Mouse (Mus musculus) Patski (cell line): ENCODE results near the gene Tjp2. TPM values are rescaled to one million over a fixed set of nuclear protein-coding genes. Genes with fewer than 3 reads are reported as not detected.

Source experiments
- ATAC-seq: fragments of 100-300 bp; one replicate; pipeline ENCODE4 v1.8.0; 2021
- CTCF ChIA-PET: fragments of 350-600 bp; sonication (Branson Sonifier 250); formaldehyde crosslinking; loops from one replicate; lab custom pipeline; 2022; ENCODE audit warnings: inconsistent platforms; lab: Charles Lee
- POLR2A ChIA-PET: fragments of 350-600 bp; sonication (Branson Sonifier 250); formaldehyde crosslinking; loops from one replicate; lab custom pipeline; 2022; ENCODE audit warnings: antibody characterized with exemption, inconsistent platforms; lab: Charles Lee
- DNase-seq: peaks from one replicate; pipeline ENCODE4 v3.0.0-alpha.2; 2011; ENCODE audit warnings: low read depth, low spot score
- H3K27me3 ChIP-seq: fragments of 371-371 bp; one replicate; pipeline ENCODE4 v1.5.1; 2021
- CTCF ChIP-seq: fragments of 100-300 bp; IDR thresholded peaks from one replicate; pipeline ENCODE4 v1.5.1; 2021
- in situ Hi-C: fragments of 300-500 bp; cut with MboI; formaldehyde crosslinking; loops from 3 replicates; pipeline ENCODE4 v1.11.1; 2018; ENCODE audit warnings: low pct_unique_long_range_greater_than_20kb, mixed read lengths
- polyA plus RNA-seq: library from polyadenylated mRNA; unstranded; gene quantifications from one replicate; pipeline ENCODE4 v1.2.3, GENCODE M21; 2021

Tjp2 gene
- polyA plus RNA-seq, 1 experiment from 2014 or later, result 43.3 TPM

- CTCF ChIA-PET, result interaction anchor here (0.6 to 1.5 kb wide), 2 partner anchors 13 to 491 kb away, joined by 3 to 4 read pairs; no protein-coding TSS in a partner anchor
- no peaks in the 10 kb centered on the region for H3K27me3 ChIP-seq
- ATAC-seq, result peak; percentile 66
- no peak for DNase-seq
- TF ChIP-seq CTCF, result no peak
- in situ Hi-C loops, result loop anchor here (5.0 kb wide), 1 partner anchor 37 kb away; no protein-coding TSS in a partner anchor
- POLR2A ChIA-PET, result interaction anchor here (0.5 to 1.9 kb wide), 6 partner anchors 14 to 1132 kb away, joined by 3 to 5 read pairs (median 3); no protein-coding TSS in a partner anchor
Observed at GRCm38 (mm10) chr19:24225305-24225696, 471 bp upstream of the Tjp2 start.

GRCm38 (mm10) chr19:24223851-24224251 lies 979 bp downstream of the Tjp2 start:
- no peaks in the 10 kb centered on the region for H3K27me3 ChIP-seq
- POLR2A ChIA-PET, result interaction anchor here (0.6 to 0.9 kb wide), 3 partner anchors 9 to 32 kb away, joined by 3 to 4 read pairs (median 3); no protein-coding TSS in a partner anchor
- ATAC-seq (no peak), DNase-seq (no peak)
- in situ Hi-C loops, result loop anchor here (5.0 kb wide), 1 partner anchor 72 kb away; no protein-coding TSS in a partner anchor
- CTCF ChIA-PET, result interaction anchor here (1.2 to 4.0 kb wide), 5 partner anchors 9 to 362 kb away, joined by 3 to 13 read pairs (median 4); no protein-coding TSS in a partner anchor
- no peak for TF ChIP-seq CTCF

GRCm38 (mm10) chr19:24221455-24221854 lies 3.4 kb downstream of the Tjp2 start:
- DNase-seq (no peak), ATAC-seq (no peak)
- ChIA-PET CTCF (interaction anchor here (0.7 to 4.0 kb wide), 15 partner anchors 8 to 70 kb away, joined by 3 to 13 read pairs (median 3); no protein-coding TSS in a partner anchor), POLR2A (interaction anchor here (1.2 kb wide), 1 partner anchor 16 kb away, joined by 3 read pairs; no protein-coding TSS in a partner anchor)
- H3K27me3 ChIP-seq, result no peaks in the 10 kb centered on the region
- peak; percentile 55 for TF ChIP-seq CTCF
- in situ Hi-C loops, result loop anchor here (5.0 kb wide), 1 partner anchor 69 kb away; no protein-coding TSS in a partner anchor

- in situ Hi-C loops, result loop anchor here (5.0 kb wide), 1 partner anchor 69 kb away; no protein-coding TSS in a partner anchor
- ATAC-seq, result no peak
- DNase-seq, result no peak
- no peak for TF ChIP-seq CTCF
- H3K27me3 ChIP-seq, result no peaks in the 10 kb centered on the region
- ChIA-PET POLR2A (interaction anchor here (1.2 kb wide), 1 partner anchor 16 kb away, joined by 3 read pairs; no protein-coding TSS in a partner anchor), CTCF (interaction anchor here (0.7 to 4.0 kb wide), 13 partner anchors 8 to 69 kb away, joined by 3 to 13 read pairs (median 3); no protein-coding TSS in a partner anchor)
Observed at GRCm38 (mm10) chr19:24220795-24221445, 3.9 kb downstream of the Tjp2 start.

GRCm38 (mm10) chr19:24219011-24219410 lies 5.8 kb downstream of the Tjp2 start:
- in situ Hi-C loops, result no loop called here
- DNase-seq, result no peak
- no peak for ATAC-seq
- CTCF ChIA-PET, result interaction anchor here (0.7 to 2.5 kb wide), 4 partner anchors 13 to 66 kb away, joined by 3 to 7 read pairs (median 5); no protein-coding TSS in a partner anchor
- TF ChIP-seq CTCF, result no peak
- POLR2A ChIA-PET, result no interaction called here
- no peaks in the 10 kb centered on the region for H3K27me3 ChIP-seq

- ChIA-PET POLR2A (no interaction called here), CTCF (interaction anchor here (0.7 to 2.5 kb wide), 4 partner anchors 12 to 65 kb away, joined by 3 to 7 read pairs (median 5); no protein-coding TSS in a partner anchor)
- no peak for DNase-seq
- no peaks in the 10 kb centered on the region for H3K27me3 ChIP-seq
- peak; percentile 65 for TF ChIP-seq CTCF
- in situ Hi-C loops, result no loop called here
- ATAC-seq, result no peak
Observed at GRCm38 (mm10) chr19:24218291-24218690, 6.5 kb downstream of the Tjp2 start.

GRCm38 (mm10) chr19:24217851-24218250 lies 7.0 kb downstream of the Tjp2 start:
- CTCF ChIA-PET, result interaction anchor here (1.8 to 2.5 kb wide), 2 partner anchors 12 to 64 kb away, joined by 7 to 9 read pairs; no protein-coding TSS in a partner anchor
- no peak for TF ChIP-seq CTCF
- POLR2A ChIA-PET, result no interaction called here
- in situ Hi-C loops, result no loop called here
- H3K27me3 ChIP-seq, result no peaks in the 10 kb centered on the region
- ATAC-seq, result no peak
- DNase-seq, result no peak

GRCm38 (mm10) chr19:24216771-24217170 lies 8.1 kb downstream of the Tjp2 start:
- ATAC-seq (no peak), DNase-seq (no peak)
- no peaks in the 10 kb centered on the region for H3K27me3 ChIP-seq
- POLR2A ChIA-PET, result no interaction called here
- CTCF ChIA-PET, result interaction anchor here (0.9 to 1.8 kb wide), 2 partner anchors 10 to 20 kb away, joined by 3 to 9 read pairs; no protein-coding TSS in a partner anchor
- in situ Hi-C loops, result no loop called here
- no peak for TF ChIP-seq CTCF

- CTCF ChIA-PET, result interaction anchor here (1.0 to 1.3 kb wide), 2 partner anchors 9 to 62 kb away, joined by 3 to 5 read pairs; no protein-coding TSS in a partner anchor
- in situ Hi-C loops, result no loop called here
- H3K27me3 ChIP-seq, result no peaks in the 10 kb centered on the region
- DNase-seq (no peak), ATAC-seq (no peak)
- TF ChIP-seq CTCF, result no peak
- POLR2A ChIA-PET, result interaction anchor here (2.0 kb wide), 1 partner anchor 9 kb away, joined by 4 read pairs; no protein-coding TSS in a partner anchor
Observed at GRCm38 (mm10) chr19:24214939-24215338, 9.9 kb downstream of the Tjp2 start.

- ChIA-PET CTCF (interaction anchor here (1.1 to 1.6 kb wide), 4 partner anchors 8 to 46 kb away, joined by 3 to 6 read pairs (median 4); no protein-coding TSS in a partner anchor), POLR2A (no interaction called here)
- DNase-seq, result no peak
- TF ChIP-seq CTCF, result no peak
- in situ Hi-C loops, result no loop called here
- H3K27me3 ChIP-seq, result no peaks in the 10 kb centered on the region
- no peak for ATAC-seq
Observed at GRCm38 (mm10) chr19:24213299-24213698, 11.5 kb downstream of the Tjp2 start.
